Mouse (Mus musculus): ENCODE measurements around the gene Pdgfa. TPM values are rescaled to one million over a fixed set of nuclear protein-coding genes. Genes with fewer than 3 reads are reported as not detected.

The Pdgfa gene
- total RNA-seq, 2 experiments from 2014 or later: 31.1 to 34.3 TPM

Other genes starting within 250 kb of the Pdgfa start
- 10 to 100 TPM; 12.2 to 12.5 TPM for gene Fam20c, start 242.9 kb downstream of the Pdgfa start, total RNA-seq (2021)
- not detected for gene Gm5294, start 177.3 kb downstream of the Pdgfa start, total RNA-seq (2021)
- 10 to 100 TPM; 20.2 to 52.4 TPM for gene Prkar1b, start 152.6 kb upstream of the Pdgfa start, total RNA-seq (2021)
- 10 to 100 TPM; 22.7 to 22.8 TPM for gene Dnaaf5, start 152.9 kb upstream of the Pdgfa start, total RNA-seq (2021)
- 100 to 1,000 TPM in 1 of 2 experiments, 10 to 100 TPM in 1; 73.4 to 105 TPM for gene Sun1, start 203.3 kb upstream of the Pdgfa start, total RNA-seq (2021)

Measured in adrenal gland, postnatal 36 days (tissue).